Mouse (Mus musculus) cortical plate, adult 2 months (tissue): ENCODE data around the gene Fancc.

ENCODE experiments used
- CTCF ChIP-seq: fragments of 200-500 bp; IDR thresholded peaks from 2 replicates; pipeline ENCODE4 v1.5.1; 2011; ENCODE audit warnings: mild to moderate bottlenecking, control low read depth, low read length; ENCODE audit not compliant: insufficient read depth; ENCODE audit errors: extremely low read depth
- POLR2A ChIP-seq: fragments of 200-500 bp; IDR thresholded peaks from 2 replicates; pipeline ENCODE4 v1.6.1; 2011; ENCODE audit warnings: mild to moderate bottlenecking, low read length, control low read depth; ENCODE audit not compliant: insufficient read depth; ENCODE audit errors: extremely low read depth

DNA sequence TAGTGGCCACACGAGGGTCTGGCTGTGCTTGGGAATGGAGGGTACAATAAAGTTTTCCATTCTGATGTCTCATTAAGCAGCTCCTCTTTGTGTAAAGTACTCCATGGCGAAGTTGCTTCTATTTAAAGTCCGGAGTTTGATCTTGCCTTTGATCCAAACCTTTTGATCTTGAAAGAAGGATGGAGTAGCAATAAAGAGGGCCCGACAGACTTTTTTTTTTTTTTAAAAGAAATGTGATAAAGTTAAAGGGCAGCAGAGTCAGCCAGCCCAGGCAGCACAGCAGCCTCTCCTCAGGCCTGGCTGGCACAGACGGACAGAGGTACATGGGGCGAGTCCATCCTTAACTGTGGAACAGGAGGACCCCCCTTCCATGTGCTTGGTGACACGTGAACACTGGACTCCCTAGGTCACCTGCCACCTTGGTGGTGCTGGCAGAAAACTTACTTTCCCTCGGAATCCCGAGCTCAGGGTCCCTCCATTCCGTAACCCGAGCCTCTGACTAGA is 257.7 kb downstream of the Fancc start:
- TF ChIP-seq CTCF (no peak), POLR2A (no peak)
